Mouse (Mus musculus) colon, adult 2 months (tissue): ENCODE measurements around the gene Gstt2. TPM values are rescaled to one million over a fixed set of nuclear protein-coding genes. Genes with fewer than 3 reads are reported as not detected.

Experiments used
- polyA plus RNA-seq: library from polyadenylated mRNA; depleted of rRNA; stranded (reverse); fragments of >200 nt; gene quantifications from 2 replicates; pipeline ENCODE4 v1.2.3, GENCODE M21; 2012; rRNA removed

Gstt2 gene
- 202 and 342 TPM in 2 replicates for polyA plus RNA-seq

GRCm38 (mm10) chr10:75837248-75837759 is at the start of gene Gstt2:
TSS of gene Gstt2 (minus strand) at chr10:75837424.

GRCm38 (mm10) chr10:75859786-75860470 is 22.7 kb upstream of the Gstt2 start, which contains the start of gene Mif:
TSS of gene Mif (minus strand) at chr10:75860240.

GRCm38 (mm10) chr10:75822443-75822842 is 14.8 kb downstream of the Gstt2 start, which contains the start of gene Gstt4:
TSS of gene Gstt4 (minus strand) at chr10:75822543.

DNA sequence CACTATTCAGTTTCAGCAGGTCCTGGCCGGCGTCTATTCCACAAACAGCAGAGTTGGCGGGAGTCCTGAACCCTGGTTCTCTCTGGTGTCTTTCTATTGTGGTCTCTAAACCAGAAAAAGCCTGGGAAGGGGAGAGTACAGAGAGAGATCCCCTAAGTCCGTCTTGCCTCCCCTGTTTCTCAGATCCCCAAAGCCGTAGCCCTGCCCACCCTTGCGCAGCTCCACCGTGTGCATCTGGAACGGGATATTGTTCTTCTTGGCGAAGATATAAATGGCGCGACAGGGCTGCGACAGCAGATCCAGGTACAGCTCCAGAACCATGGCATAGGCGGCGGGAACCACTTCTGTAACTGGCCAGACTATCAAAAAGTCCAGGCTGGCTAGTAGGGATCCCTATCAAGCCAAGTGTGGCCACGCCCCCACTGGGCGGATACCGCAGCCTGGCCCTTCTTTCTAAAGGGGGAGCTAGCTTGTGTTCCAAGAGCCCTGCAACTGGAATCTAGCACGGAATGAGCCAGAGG is 39.0 kb downstream of the Gstt2 start, which contains the start of gene Gstt1:
Gene Gstt1 (minus strand): TSS at position 409 of the 521 bp plus-strand sequence.

Other genes starting within 250 kb of the Gstt2 start
- 35.7 and 37.0 TPM in 2 replicates for gene Ggt5, start 248.1 kb downstream of the Gstt2 start, polyA plus RNA-seq
- 22.0 and 27.3 TPM in 2 replicates for gene Susd2, start 193.4 kb downstream of the Gstt2 start, polyA plus RNA-seq
- 35.2 and 40.9 TPM in 2 replicates for gene Cabin1, start 73.1 kb downstream of the Gstt2 start, polyA plus RNA-seq
- gene Ddt, start 64.0 kb downstream of the Gstt2 start, polyA plus RNA-seq: 91.9 and 107 TPM in 2 replicates
- gene Gm20441, start 56.5 kb downstream of the Gstt2 start, polyA plus RNA-seq: 0.49 TPM in 1 of 2 replicates, not detected in the other
- gene Gstt3, start 56.0 kb downstream of the Gstt2 start, polyA plus RNA-seq: 79.4 and 82.9 TPM in 2 replicates
- 91.1 and 94.9 TPM in 2 replicates for gene Gstt1, start 38.8 kb downstream of the Gstt2 start, polyA plus RNA-seq
- gene Gstt4, start 14.9 kb downstream of the Gstt2 start, polyA plus RNA-seq: 0.13 TPM in 1 of 2 replicates, not detected in the other
- 757 and 966 TPM in 2 replicates for gene Mif, start 22.8 kb upstream of the Gstt2 start, polyA plus RNA-seq
- 42.2 and 68.7 TPM in 2 replicates for gene Derl3, start 56.0 kb upstream of the Gstt2 start, polyA plus RNA-seq
- 37.4 and 43.5 TPM in 2 replicates for gene Smarcb1, start 84.2 kb upstream of the Gstt2 start, polyA plus RNA-seq
- gene Chchd10, start 95.7 kb upstream of the Gstt2 start, polyA plus RNA-seq: 907 and 1,047 TPM in 2 replicates
- gene Mmp11, start 99.1 kb upstream of the Gstt2 start, polyA plus RNA-seq: 18.7 and 22.4 TPM in 2 replicates
- gene Gm867, start 103.2 kb upstream of the Gstt2 start, polyA plus RNA-seq: not detected in 2 replicates
- 8.1 and 9.0 TPM in 2 replicates for gene Vpreb3, start 105.6 kb upstream of the Gstt2 start, polyA plus RNA-seq
- gene Gm5134, start 117.1 kb upstream of the Gstt2 start, polyA plus RNA-seq: 0.12 and 0.13 TPM in 2 replicates
- gene Zfp280b, start 195.2 kb upstream of the Gstt2 start, polyA plus RNA-seq: 5.3 and 5.5 TPM in 2 replicates